Mouse (Mus musculus) left cerebral cortex, postnatal 10 days (tissue): ENCODE measurements around the gene Lima1. TPM values are rescaled to one million over a fixed set of nuclear protein-coding genes. Genes with fewer than 3 reads are reported as not detected.

Experiments
- DNase-seq, 2 experiments: peaks; one replicate each; pipeline ENCODE4 v3.0.0; 2021 to 2022; ENCODE audit warnings: low spot score in 2 of 2, mixed read lengths in 1 of 2; ENCODE audit errors: extremely low spot score in 1 of 2
- intact Hi-C: fragments of 180-260 bp; cut with DNase I; formaldehyde crosslinking; loops from one replicate; pipeline ENCODE4 v1.15.1; 2025
- total RNA-seq, 2 experiments: library from RNA; stranded (reverse); gene quantifications; 2 replicates each; pipeline ENCODE4 v1.2.3; 2021

Gene Lima1
- total RNA-seq, 2 experiments from 2014 or later, result 8.2 to 9.8 TPM

- intact Hi-C loops, result no loop called here
- no peak for DNase-seq
These were observed 3.3 kb upstream of the Lima1 start for GRCm38 (mm10) chr15:99878541-99878940.

GRCm38 (mm10) chr15:99874612-99875333 lies 483 bp downstream of the Lima1 start:
- peak in 1 of 2 experiments; percentile 41 for DNase-seq

GRCm38 (mm10) chr15:99872543-99872942 lies 2.7 kb downstream of the Lima1 start:
- no peak for DNase-seq
- intact Hi-C loops, result no loop called here

More at GRCm38 (mm10) chr15:99874612-99875333, 483 bp downstream of the Lima1 start:
- intact Hi-C loops, result no loop called here

- DNase-seq, result no peak
- intact Hi-C loops, result no loop called here
These were observed 7.6 kb downstream of the Lima1 start for GRCm38 (mm10) chr15:99867654-99868053.

- DNase-seq, result peak in 1 of 2 experiments; percentile 61
- intact Hi-C loops, result no loop called here
These were observed 8.6 kb downstream of the Lima1 start for GRCm38 (mm10) chr15:99866450-99867221.

GRCm38 (mm10) chr15:99865942-99866341 lies 9.3 kb downstream of the Lima1 start:
- intact Hi-C loops, result no loop called here
- DNase-seq, result no peak

GRCm38 (mm10) chr15:99865494-99865941 lies 9.7 kb downstream of the Lima1 start:
- no peak for DNase-seq

GRCm38 (mm10) chr15:99865046-99865445 lies 10.2 kb downstream of the Lima1 start:
- intact Hi-C loops, result no loop called here
- DNase-seq, result no peak

More at GRCm38 (mm10) chr15:99865494-99865941, 9.7 kb downstream of the Lima1 start:
- intact Hi-C loops, result no loop called here

GRCm38 (mm10) chr15:99863786-99864185 lies 11.5 kb downstream of the Lima1 start:
- DNase-seq, result no peak
- intact Hi-C loops, result no loop called here

GRCm38 (mm10) chr15:99863358-99863757 lies 11.9 kb downstream of the Lima1 start:
- intact Hi-C loops, result no loop called here
- no peak for DNase-seq

GRCm38 (mm10) chr15:99862473-99862872 lies 12.8 kb downstream of the Lima1 start:
- intact Hi-C loops, result no loop called here
- DNase-seq, result no peak

GRCm38 (mm10) chr15:99861955-99862354 lies 13.3 kb downstream of the Lima1 start:
- no peak for DNase-seq
- intact Hi-C loops, result no loop called here

GRCm38 (mm10) chr15:99861536-99861935 lies 13.7 kb downstream of the Lima1 start:
- intact Hi-C loops, result no loop called here
- DNase-seq, result no peak

GRCm38 (mm10) chr15:99859644-99860392 lies 15.4 kb downstream of the Lima1 start:
- DNase-seq, result no peak
- intact Hi-C loops, result no loop called here

- intact Hi-C loops, result no loop called here
- no peak for DNase-seq
These were observed 17.8 kb downstream of the Lima1 start for GRCm38 (mm10) chr15:99857479-99857878.

- intact Hi-C loops, result no loop called here
These were observed 20.1 kb downstream of the Lima1 start for GRCm38 (mm10) chr15:99855119-99855518.

GRCm38 (mm10) chr15:99852606-99853237 lies 22.5 kb downstream of the Lima1 start:
- intact Hi-C loops, result no loop called here
- DNase-seq, result no peak

More at GRCm38 (mm10) chr15:99855119-99855518, 20.1 kb downstream of the Lima1 start:
- DNase-seq, result no peak

- intact Hi-C loops, result no loop called here
- DNase-seq, result no peak
These were observed 25.0 kb downstream of the Lima1 start for GRCm38 (mm10) chr15:99850265-99850664.

GRCm38 (mm10) chr15:99847937-99848336 lies 27.3 kb downstream of the Lima1 start:
- DNase-seq, result no peak
- intact Hi-C loops, result loop anchor here (10.0 kb wide), 1 partner anchor 57 kb away; no protein-coding TSS in a partner anchor
